Mouse (Mus musculus) lung, postnatal 0 days (tissue): ENCODE measurements around the gene Scin. TPM values are rescaled to one million over a fixed set of nuclear protein-coding genes. Genes with fewer than 3 reads are reported as not detected.

Experiments used
- ATAC-seq: fragments of 200-750 bp; cut with Nextera tagmentation; 2 replicates; pipeline ENCODE4 v1.8.0; 2017; ENCODE audit warnings: moderate library complexity
- DNase-seq: peaks from one replicate; pipeline ENCODE4 v3.0.0-alpha.2; 2016; ENCODE audit warnings: low spot score
- H3K27ac ChIP-seq: fragments of 300-500 bp; sonication (generic); 2 replicates; pipeline ENCODE4 v1.5.1; 2014; ENCODE audit warnings: antibody characterized with exemption, mild to moderate bottlenecking, low read length, mixed read lengths
- H3K27me3 ChIP-seq: fragments of 300-500 bp; sonication (generic); replicated peaks from 2 replicates; pipeline ENCODE4 v1.6.1; 2014; ENCODE audit warnings: low read length, mixed read lengths; ENCODE audit not compliant: insufficient read depth
- H3K36me3 ChIP-seq: fragments of 300-500 bp; sonication (generic); 2 replicates; pipeline ENCODE4 v1.6.1; 2014; ENCODE audit warnings: low read length, mixed read lengths; ENCODE audit not compliant: insufficient read depth
- H3K4me1 ChIP-seq: fragments of 300-500 bp; sonication (generic); 2 replicates; pipeline ENCODE4 v1.6.1; 2014; ENCODE audit warnings: antibody characterized with exemption, low read depth, low read length, mixed read lengths; ENCODE audit not compliant: insufficient read depth
- H3K4me2 ChIP-seq: fragments of 300-500 bp; sonication (generic); replicated peaks from 2 replicates; pipeline ENCODE4 v1.6.1; 2014; ENCODE audit warnings: low read depth, mild to moderate bottlenecking, low read length, moderate library complexity, mixed read lengths
- H3K4me3 ChIP-seq: fragments of 300-500 bp; sonication (generic); 2 replicates; pipeline ENCODE4 v1.5.1; 2014; ENCODE audit warnings: low read depth, low read length
- H3K9ac ChIP-seq: fragments of 300-500 bp; sonication (generic); replicated peaks from 2 replicates; pipeline ENCODE4 v1.6.1; 2014; ENCODE audit warnings: low read depth, mild to moderate bottlenecking
- H3K9me3 ChIP-seq: fragments of 300-500 bp; sonication (generic); 2 replicates; pipeline ENCODE4 v1.6.1; 2016; ENCODE audit warnings: low read length, mixed read lengths
- CTCF ChIP-seq: IDR thresholded peaks from 2 replicates; pipeline ENCODE4 v1.5.1; 2016; ENCODE audit warnings: antibody characterized with exemption, mild to moderate bottlenecking
- EP300 ChIP-seq: IDR thresholded peaks from 2 replicates; pipeline ENCODE4 v1.6.1; 2016; ENCODE audit warnings: antibody characterized with exemption, mild to moderate bottlenecking, control low read depth
- WGBS: fragments of 180-500 bp; shearing (Covaris S2); extraction: QIAGEN DNeasy Blood & Tissue Kit; methylation state at CpG from one replicate; pipeline ENCODE4 v1.1.7; 2014; 5-methylcytosine and 5-hydroxymethylcytosine counted together
- polyA plus RNA-seq: library from polyadenylated mRNA; unstranded; fragments of >200 nt; fragmentation: Nextera tagmentation; extraction: Ambion mirVana; gene quantifications from 2 replicates; pipeline ENCODE4 v1.2.1, GENCODE M21; 2015

The Scin gene
- polyA plus RNA-seq, 1 experiment from 2014 or later, result 0.51 TPM

GRCm38 (mm10) chr12:40082453-40083238 is 51.4 kb downstream of the Scin start:
- 35% methylated on average over 6 of the region's 6 CpGs for WGBS
- ATAC-seq (no peak), DNase-seq (peak; percentile 67)
- Histone ChIP-seq H3K4me1 (no peaks in the 10 kb centered on the region), H3K9ac (no peak overlapping the region), H3K27me3 (no peaks in the 10 kb centered on the region), H3K4me3 (no peak overlapping the region), H3K36me3 (no peaks in the 10 kb centered on the region), H3K27ac (no peak overlapping the region), H3K4me2 (no peak overlapping the region), H3K9me3 (no peaks in the 10 kb centered on the region)
- peak; percentile 76 for TF ChIP-seq CTCF
- no peak for TF ChIP-seq EP300

DNA sequence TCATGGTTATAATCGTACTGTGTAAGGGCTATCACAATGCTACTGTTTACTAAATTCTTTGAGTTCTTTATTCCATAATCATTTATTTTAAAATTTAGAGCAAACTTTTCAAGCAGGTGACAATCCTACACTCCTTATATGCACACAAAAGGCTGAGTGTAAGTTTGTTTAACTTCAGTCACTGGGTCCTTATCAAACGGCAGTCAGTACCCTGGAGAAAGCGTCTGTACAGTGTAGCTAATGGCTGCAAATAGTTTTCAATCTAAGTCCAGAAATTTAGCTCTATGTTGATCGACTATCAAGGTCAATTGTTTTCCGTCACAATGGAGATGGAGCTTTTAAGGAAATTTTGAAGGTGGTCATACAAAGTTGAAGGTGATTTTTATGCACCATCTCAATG is 52.0 kb downstream of the Scin start:
- no peak for ATAC-seq
- H3K27ac ChIP-seq, result no peak overlapping the region
- no peak for TF ChIP-seq CTCF
- TF ChIP-seq EP300, result no peak

GRCm38 (mm10) chr12:40073660-40074059 is 60.4 kb downstream of the Scin start:
- ATAC-seq (peak; percentile 78), DNase-seq (peak; percentile 91)
- no peak overlapping the region for H3K27ac ChIP-seq
- H3K4me3 ChIP-seq, result no peak overlapping the region
- no peak overlapping the region for H3K4me2 ChIP-seq
- WGBS, result 40% methylated on average over 5 of the region's 5 CpGs
- no peaks in the 10 kb centered on the region for H3K36me3 ChIP-seq
- no peak for TF ChIP-seq EP300
- peak; percentile 40 for TF ChIP-seq CTCF
- no peaks in the 10 kb centered on the region for H3K9me3 ChIP-seq
- no peaks in the 10 kb centered on the region for H3K4me1 ChIP-seq
- no peak overlapping the region for H3K9ac ChIP-seq
- H3K27me3 ChIP-seq, result no peaks in the 10 kb centered on the region

More for the DNA sequence above, 52.0 kb downstream of the Scin start:
- Histone ChIP-seq H3K4me2 (no peak overlapping the region), H3K4me3 (no peak overlapping the region), H3K9ac (no peak overlapping the region), H3K4me1 (no peaks in the 10 kb centered on the region), H3K27me3 (no peaks in the 10 kb centered on the region), H3K9me3 (no peaks in the 10 kb centered on the region), H3K36me3 (no peaks in the 10 kb centered on the region)
- DNase-seq, result no peak
- 32% methylated on average over 5 of the region's 5 CpGs for WGBS

- no peaks in the 10 kb centered on the region for H3K27me3 ChIP-seq
- 51% methylated on average over 1 of the region's 1 CpGs for WGBS
- ATAC-seq (no peak), DNase-seq (no peak)
- no peak overlapping the region for H3K4me2 ChIP-seq
- H3K9me3 ChIP-seq, result no peaks in the 10 kb centered on the region
- no peak overlapping the region for H3K27ac ChIP-seq
- no peak overlapping the region for H3K9ac ChIP-seq
- H3K4me3 ChIP-seq, result no peak overlapping the region
- no peaks in the 10 kb centered on the region for H3K4me1 ChIP-seq
- TF ChIP-seq CTCF (no peak), EP300 (no peak)
- no peaks in the 10 kb centered on the region for H3K36me3 ChIP-seq
These were observed 87.0 kb downstream of the Scin start for GRCm38 (mm10) chr12:40047024-40047423.

DNA sequence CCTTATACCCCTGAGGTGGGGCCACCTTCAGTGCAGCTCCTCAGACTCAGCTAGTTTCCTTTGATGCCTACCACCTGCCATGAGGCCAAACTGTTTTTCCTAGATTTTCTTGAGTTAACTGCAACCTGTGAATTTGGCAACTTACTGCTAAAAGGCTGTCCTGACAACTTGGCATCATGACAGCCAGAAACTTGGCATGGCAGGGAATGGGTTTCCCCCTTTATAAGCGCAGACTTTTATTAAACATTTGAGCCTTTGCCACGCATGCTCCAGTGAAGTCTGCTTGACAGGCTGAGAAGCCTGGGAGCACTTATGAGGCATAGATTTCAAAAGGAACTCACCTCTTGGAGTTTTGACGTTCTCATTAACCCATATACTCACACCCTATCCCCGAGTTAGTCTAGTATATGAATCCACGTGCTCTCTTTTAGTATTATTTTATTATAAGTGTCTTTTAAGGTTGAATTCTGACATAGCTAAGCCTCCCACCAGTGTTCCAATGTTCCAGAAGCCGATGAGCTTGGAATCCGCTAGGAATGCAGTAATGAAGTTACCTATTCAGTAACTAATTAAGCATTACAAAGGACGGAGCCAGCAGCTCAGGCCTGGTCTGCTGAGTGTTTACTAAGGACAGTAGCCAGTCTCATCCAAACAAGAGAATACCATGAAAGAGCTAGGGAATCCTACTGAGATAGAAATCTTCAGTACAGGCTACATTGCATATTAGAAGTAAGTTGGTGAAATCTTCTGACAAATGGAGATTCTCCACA is 90.0 kb downstream of the Scin start:
- Histone ChIP-seq H3K9ac (no peak overlapping the region), H3K4me1 (no peaks in the 10 kb centered on the region), H3K4me3 (no peak overlapping the region), H3K27ac (no peak overlapping the region), H3K27me3 (no peaks in the 10 kb centered on the region), H3K4me2 (no peak overlapping the region), H3K9me3 (no peaks in the 10 kb centered on the region), H3K36me3 (no peaks in the 10 kb centered on the region)
- 82% methylated on average over 8 of the region's 8 CpGs for WGBS
- TF ChIP-seq CTCF, result no peak
- TF ChIP-seq EP300, result no peak
- ATAC-seq (no peak), DNase-seq (no peak)

- no peak overlapping the region for H3K27ac ChIP-seq
- peak; percentile 61 for DNase-seq
These were observed 94.0 kb downstream of the Scin start for GRCm38 (mm10) chr12:40040067-40040466.

More at GRCm38 (mm10) chr12:40040067-40040466, 94.0 kb downstream of the Scin start:
- H3K4me1 ChIP-seq, result peaks cover 3% of the 10 kb centered on the region; the same call in 1 of the 2 replicates
- no peak overlapping the region for H3K4me3 ChIP-seq
- H3K4me2 ChIP-seq, result no peak overlapping the region
- ATAC-seq, result no peak
- TF ChIP-seq EP300, result no peak
- TF ChIP-seq CTCF, result peak; percentile 67
- H3K36me3 ChIP-seq, result no peaks in the 10 kb centered on the region
- H3K9ac ChIP-seq, result no peak overlapping the region
- no peaks in the 10 kb centered on the region for H3K27me3 ChIP-seq
- H3K9me3 ChIP-seq, result no peaks in the 10 kb centered on the region
